Mouse (Mus musculus): ENCODE data around the gene Nipbl.

DNA sequence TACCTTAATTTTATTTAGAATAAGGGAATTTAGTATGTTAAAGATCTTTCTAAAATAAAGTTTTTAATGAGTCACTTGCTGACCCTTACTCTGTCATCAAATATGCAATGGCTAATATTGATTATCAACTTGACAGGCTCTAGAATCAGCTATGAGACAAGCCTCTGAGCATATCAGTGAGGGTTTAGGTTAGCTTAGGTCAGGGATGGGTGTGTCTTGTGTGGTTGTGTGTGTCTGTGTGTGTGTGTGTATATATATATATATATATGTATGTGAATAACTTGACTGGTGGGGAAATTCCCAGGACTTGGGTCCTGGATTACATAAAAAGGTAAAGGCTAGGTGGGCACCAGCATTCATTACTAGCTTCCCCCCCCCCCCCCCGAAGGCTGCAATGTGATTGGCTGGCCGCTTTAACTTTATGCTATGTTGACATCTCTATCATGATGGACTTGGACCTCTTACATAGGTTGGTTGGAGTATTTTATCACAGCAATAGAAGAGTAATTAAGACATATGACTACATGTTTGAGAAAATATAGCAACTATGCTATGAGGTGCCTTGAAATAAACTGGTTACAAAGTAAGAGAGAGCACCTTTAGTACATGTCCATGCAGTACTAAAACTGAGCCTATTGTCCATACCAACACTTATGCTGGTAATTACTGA lies 97.0 kb downstream of the Nipbl start:
- TF ChIP-seq CTCF (IDR thresholded peaks at IDR 0.05; ENCODE audit: insufficient read depth, low read length) (no peak), POLR2A (IDR thresholded peaks at IDR 0.05; ENCODE audit: borderline replicate concordance, extremely low read depth, low read depth, low read length) (no peak)

Data from lung, adult 2 months (tissue).